Mouse (Mus musculus) testis, postnatal 14 days (tissue): ENCODE data around the gene Ptprg.

Source experiments
- DNase-seq: peaks from one replicate; pipeline ENCODE4 v3.0.0; 2021; ENCODE audit warnings: low spot score

Ptprg gene

DNA sequence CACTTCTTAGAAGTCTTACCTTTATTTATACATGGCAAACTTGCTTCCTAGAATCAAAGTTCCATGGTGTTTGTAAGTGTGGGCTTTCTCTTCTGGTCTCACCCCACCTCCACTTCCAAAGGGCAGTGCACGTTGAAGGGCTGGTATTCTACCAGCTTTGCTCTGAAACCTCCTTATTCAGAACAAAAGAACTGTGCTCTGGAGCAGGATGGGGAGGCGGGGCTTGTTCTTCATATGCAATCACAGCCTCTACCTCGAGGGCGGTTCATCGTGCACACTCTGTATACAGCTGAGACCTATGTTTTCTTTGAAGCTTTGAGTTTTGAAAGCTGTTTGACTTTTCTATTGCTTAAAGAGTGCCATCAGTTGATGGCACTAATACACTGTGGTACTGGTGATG lies 412.5 kb downstream of the Ptprg start:
- no peak for DNase-seq

DNA sequence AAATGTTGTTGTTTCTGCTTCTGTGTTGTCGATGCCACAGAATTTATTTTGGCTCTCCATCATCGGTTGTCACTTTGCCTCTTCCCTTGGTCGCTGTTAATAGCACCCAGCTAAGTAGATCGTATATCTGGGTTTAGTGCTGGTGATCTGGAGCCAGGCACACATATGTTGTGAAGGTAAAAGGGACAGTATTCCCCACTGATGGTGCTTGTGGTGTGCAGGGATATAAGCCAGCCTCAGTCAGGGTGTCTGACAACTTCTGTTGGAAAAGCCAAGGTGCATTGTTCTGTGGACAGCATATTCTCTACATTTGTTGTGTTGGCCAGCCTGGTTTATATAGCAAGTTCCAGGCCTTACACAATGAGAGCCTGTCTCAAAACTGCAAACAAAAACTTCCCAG lies 428.4 kb downstream of the Ptprg start:
- no peak for DNase-seq

- no peak for DNase-seq
Measured at GRCm38 (mm10) chr14:11983031-11983430, 429.7 kb downstream of the Ptprg start.

- DNase-seq: no peak
Measured at GRCm38 (mm10) chr14:11984086-11984485, 430.8 kb downstream of the Ptprg start.

GRCm38 (mm10) chr14:11988975-11989374 lies 435.6 kb downstream of the Ptprg start:
- DNase-seq: no peak

- DNase-seq: no peak
Measured at GRCm38 (mm10) chr14:11991151-11991550, 437.8 kb downstream of the Ptprg start.

DNA sequence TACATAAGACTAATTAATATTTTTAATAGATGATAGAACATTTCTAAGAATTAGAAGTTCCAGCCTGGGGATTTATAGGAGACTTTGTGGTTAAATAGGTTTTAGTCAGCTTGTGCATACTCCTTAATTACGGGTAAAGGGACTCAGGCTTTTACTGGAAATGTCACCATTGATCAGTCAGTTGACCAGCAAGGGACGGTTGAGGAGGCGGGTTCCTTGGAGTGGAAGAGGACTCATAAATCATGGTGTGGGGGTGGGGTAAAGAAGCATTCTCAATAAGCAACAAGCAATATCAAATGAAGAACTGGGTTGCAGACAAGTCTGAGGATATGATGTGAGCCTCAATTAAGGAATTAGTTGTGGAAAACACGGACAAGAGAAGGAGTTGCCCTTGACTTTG lies 438.8 kb downstream of the Ptprg start:
- DNase-seq: no peak

DNA sequence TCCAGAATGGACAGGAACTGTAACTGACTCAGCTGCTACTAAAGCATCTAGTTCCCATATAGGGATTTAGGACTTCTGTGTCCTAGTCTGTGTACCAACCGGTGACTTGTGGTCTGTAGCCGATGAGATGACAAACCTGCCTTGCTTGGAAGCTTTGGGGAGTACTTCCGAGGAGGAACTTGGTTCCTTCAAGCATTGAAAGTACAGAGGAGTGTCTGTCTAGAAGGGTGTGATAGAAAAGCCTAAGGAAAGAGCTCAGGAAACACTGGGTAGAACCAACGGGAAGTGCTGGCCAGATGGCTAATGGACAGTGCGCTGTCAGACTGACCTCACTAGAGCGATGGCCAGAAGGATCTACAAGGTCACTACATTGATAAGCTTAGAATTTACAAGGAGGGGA lies 439.2 kb downstream of the Ptprg start:
- DNase-seq: no peak

DNA sequence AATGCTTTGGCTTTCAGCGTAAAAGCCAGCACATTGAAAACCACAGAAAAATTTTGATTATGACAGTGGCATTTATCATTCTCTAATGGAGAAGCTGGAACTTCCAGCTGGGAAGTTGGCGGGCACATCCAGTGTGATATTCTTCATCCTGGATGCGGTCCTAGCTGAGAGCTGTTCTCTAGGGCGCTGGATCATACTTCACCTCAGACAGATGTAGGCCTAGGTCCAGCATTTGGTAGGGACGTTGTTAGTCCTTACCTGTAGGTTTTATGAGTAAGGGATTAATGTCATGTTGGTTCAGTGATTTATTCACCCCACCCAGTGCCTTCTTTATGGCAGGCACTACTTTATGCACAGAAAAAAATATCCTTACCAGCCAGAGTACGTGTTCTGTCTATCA lies 444.2 kb downstream of the Ptprg start:
- peak; percentile 6 for DNase-seq

DNA sequence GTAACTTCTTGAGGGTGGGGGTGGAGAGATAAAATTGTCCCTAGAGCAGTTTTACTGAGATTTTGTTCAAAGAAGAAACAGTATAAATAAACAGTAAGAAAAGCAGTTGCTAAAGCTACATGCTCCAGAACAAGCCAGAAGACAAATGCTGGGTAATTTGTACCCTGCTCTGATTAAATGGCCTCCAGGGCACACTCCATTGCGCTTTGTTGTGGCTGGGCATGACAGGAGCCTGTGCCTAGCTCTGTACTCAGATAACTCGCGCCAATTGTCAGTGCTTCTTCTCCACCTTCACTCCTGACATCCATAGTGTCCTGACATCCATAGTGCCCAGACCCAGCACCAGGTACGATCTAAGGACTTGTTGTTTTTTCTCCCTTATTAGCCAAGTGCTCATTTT lies 445.1 kb downstream of the Ptprg start:
- DNase-seq: no peak

GRCm38 (mm10) chr14:12004061-12004460 lies 450.7 kb downstream of the Ptprg start:
- no peak for DNase-seq

GRCm38 (mm10) chr14:12011766-12012165 lies 458.4 kb downstream of the Ptprg start:
- DNase-seq: no peak

DNA sequence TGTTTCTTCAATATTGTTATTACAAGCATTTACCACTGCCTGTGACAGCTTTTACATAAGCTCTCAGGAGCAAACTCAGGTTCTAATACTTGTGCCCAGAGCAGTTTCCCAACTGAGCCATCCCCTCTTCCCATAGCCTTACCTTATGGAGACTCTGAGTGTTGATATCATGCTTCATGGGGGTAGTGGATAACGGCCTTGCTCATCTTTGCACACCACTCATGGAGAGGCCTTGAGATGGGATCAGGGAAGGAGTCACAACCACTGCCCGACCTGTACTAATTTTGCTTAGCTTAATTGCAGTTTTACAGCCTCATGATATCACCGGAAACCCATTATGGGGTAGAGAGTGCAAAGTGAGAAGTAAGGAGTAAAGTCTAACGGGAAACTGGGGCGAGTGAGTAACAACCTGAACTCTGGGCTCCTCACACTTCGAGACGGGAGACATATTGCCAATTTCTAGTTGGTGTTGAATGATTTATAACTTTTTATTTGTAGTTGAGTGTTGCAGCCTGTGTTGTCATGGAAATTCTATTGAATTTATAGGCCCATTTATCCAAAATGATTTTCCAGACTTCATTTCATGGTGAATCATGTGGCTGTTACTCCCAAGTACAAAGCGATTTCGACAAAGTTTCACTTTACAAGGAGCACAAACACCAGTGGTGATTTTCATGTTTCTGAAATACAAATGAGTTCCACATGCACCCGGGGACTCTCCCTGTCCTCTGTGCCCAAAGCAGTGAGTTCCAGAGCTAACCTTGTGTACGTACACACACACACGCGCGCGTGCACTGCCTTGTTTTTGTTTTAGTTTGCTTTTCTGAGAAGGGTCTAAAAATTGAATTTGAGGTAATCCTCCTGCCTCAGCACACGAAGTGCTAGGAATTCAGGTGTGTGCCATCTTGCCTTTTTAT lies 472.7 kb downstream of the Ptprg start:
- no peak for DNase-seq

DNA sequence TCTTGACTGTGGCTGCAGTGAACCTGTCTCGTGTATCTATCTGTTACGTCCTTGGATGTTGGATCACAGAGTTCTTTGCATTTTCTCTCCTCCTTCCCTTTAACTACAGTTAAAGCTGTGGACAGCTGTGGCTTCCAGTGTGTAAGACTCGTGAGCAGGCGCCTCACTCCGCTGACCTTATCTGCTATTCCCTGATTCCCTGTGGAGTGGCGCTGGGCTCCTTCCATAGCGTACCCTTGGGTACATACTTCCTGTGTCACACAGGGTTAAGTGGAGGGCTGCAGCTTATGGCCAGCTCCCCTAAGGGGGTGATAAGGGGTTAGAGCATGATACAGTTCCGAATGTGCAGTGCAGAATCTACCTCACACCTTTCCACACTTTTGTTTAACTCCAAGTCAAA lies 473.9 kb downstream of the Ptprg start:
- DNase-seq: no peak

GRCm38 (mm10) chr14:12029926-12030325 lies 476.6 kb downstream of the Ptprg start:
- no peak for DNase-seq

- no peak for DNase-seq
Measured at GRCm38 (mm10) chr14:12036530-12037283, 483.4 kb downstream of the Ptprg start.

DNA sequence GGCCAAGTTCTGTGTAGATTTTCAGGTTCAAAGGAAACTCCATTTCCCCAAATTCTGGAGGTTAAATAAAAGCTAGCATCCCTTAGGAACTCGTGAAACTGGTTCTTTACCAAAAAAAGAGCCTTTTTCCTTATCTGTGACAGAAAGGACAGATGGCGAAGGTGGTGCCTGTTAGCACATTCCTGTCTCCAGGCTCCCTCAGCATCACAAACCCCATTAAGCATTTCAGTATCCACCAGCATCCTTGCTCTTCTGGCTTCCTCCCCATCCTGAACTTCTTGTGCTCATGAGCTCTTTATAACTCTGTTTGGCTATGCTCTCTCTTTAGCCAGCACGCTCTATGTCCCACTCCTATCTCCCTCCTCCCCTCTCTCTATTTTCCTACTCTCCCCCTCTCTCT lies 486.4 kb downstream of the Ptprg start:
- DNase-seq: no peak

DNA sequence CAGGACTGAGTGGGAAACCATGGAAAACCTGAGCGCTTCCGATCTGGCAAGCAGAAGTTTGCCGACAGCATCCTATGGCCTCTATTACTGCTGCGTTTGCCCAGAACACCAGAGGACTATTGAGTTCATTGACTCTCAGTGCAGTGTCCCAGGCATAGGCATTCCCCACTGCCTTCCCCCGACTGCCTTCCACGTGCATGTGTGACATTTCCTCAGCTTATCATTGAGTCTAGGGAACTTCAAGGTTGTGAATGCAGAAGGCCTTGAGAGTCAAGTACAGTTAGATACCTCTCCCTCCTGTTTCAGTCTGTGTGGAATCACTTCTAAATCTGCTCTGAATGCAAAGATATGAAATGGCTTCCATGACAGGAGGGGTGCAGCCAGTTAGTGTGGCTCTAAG lies 488.2 kb downstream of the Ptprg start:
- no peak for DNase-seq

- no peak for DNase-seq
Measured at GRCm38 (mm10) chr14:12046226-12046882, 493.0 kb downstream of the Ptprg start.

DNA sequence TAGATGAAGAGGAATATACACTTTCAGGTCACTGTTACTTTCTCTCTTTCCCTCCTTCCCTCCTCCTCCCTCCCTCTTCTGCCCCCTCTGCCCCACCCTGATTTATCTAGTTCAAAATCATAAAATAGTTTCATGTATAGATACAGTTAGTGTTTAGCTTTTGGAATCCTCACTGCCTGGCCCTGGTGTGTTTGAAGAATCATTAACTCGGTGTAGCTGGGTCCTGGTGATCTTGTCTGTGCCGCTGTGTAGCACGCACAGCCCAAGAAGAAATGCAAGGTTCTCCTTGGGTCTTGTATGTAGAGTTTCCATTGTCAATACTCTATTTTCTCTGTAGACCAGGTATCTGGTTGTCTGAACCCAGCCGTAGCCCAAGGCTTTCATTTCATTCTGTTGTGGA lies 494.3 kb downstream of the Ptprg start:
- no peak for DNase-seq

- DNase-seq: no peak
Measured at GRCm38 (mm10) chr14:12056912-12057524, 503.7 kb downstream of the Ptprg start.

DNA sequence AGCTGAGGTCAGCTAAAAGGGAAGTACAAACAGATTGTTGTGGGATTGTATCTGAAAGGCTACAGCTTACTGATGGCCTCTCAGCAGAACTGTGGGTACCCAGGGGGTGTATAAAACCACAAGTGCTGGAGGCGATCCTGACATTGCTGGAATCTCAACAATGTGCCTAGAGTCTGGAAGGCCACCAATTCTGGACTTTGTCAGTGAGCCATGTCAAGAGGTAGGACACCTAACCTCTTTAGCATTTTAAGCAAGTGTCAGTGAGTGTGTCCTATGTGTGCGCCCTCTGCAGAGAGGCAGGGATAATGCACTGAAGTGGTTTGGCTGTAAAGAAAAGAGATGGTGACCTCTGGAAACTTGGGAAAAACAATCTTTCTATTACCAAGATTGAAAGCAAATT lies 504.5 kb downstream of the Ptprg start:
- no peak for DNase-seq
